Mouse (Mus musculus): ENCODE data around the gene Fam161b. TPM values are rescaled to one million over a fixed set of nuclear protein-coding genes. Genes with fewer than 3 reads are reported as not detected.
"Not testable (repeated sequence)": the region's sequence is repeated elsewhere in the genome, so short reads cannot be mapped to it uniquely, and the experiment has no call there.

The Fam161b gene
- total RNA-seq, 2 experiments from 2014 or later, result 11.8 to 12.3 TPM

GRCm38 (mm10) chr12:84384644-84385081 is 23.0 kb upstream of the Fam161b start:
- peak; percentile 6 for DNase-seq
- intact Hi-C loops (cut with DNase I), result no loop called here

GRCm38 (mm10) chr12:84382369-84382768 is 20.7 kb upstream of the Fam161b start:
- no peak for DNase-seq
- intact Hi-C loops (cut with DNase I), result no loop called here

GRCm38 (mm10) chr12:84373831-84374481 is 12.3 kb upstream of the Fam161b start:
- DNase-seq, result no peak
- intact Hi-C loops (cut with DNase I), result no loop called here

GRCm38 (mm10) chr12:84371647-84372046 is 10.0 kb upstream of the Fam161b start:
- intact Hi-C loops (cut with DNase I), result no loop called here
- DNase-seq, result no peak

GRCm38 (mm10) chr12:84366971-84367370 is 5.3 kb upstream of the Fam161b start:
- DNase-seq, result no peak
- intact Hi-C loops (cut with DNase I), result no loop called here

GRCm38 (mm10) chr12:84365137-84365536 is 3.5 kb upstream of the Fam161b start:
- DNase-seq, result no peak
- intact Hi-C loops (cut with DNase I), result no loop called here

GRCm38 (mm10) chr12:84364291-84364690 is 2.7 kb upstream of the Fam161b start:
- intact Hi-C loops (cut with DNase I), result no loop called here
- no peak for DNase-seq

GRCm38 (mm10) chr12:84362872-84363271 is 1.2 kb upstream of the Fam161b start:
- intact Hi-C loops (cut with DNase I), result no loop called here
- no peak for DNase-seq

GRCm38 (mm10) chr12:84358699-84359098 is 2.9 kb downstream of the Fam161b start:
- intact Hi-C loops (cut with DNase I); DNase-seq: not testable (repeated sequence)

- intact Hi-C loops (cut with DNase I), result no loop called here
- DNase-seq, result peak; percentile 11
Measured at GRCm38 (mm10) chr12:84347192-84347591, 14.4 kb downstream of the Fam161b start.

GRCm38 (mm10) chr12:84336963-84337625 is 24.5 kb downstream of the Fam161b start:
- DNase-seq, result no peak
- intact Hi-C loops (cut with DNase I), result no loop called here

GRCm38 (mm10) chr12:84327111-84327512 is 34.5 kb downstream of the Fam161b start:
- intact Hi-C loops (cut with DNase I), result no loop called here

GRCm38 (mm10) chr12:84316721-84317621 is 44.7 kb downstream of the Fam161b start, which contains the start of gene Zfp410:
TSS of gene Zfp410 (plus strand) at chr12:84316852.
- DNase-seq, result peak; percentile 81
- intact Hi-C loops (cut with DNase I), result no loop called here

More at GRCm38 (mm10) chr12:84327111-84327512, 34.5 kb downstream of the Fam161b start:
- no peak for DNase-seq

GRCm38 (mm10) chr12:84316006-84316405 is 45.6 kb downstream of the Fam161b start:
- intact Hi-C loops (cut with DNase I), result no loop called here
- no peak for DNase-seq

GRCm38 (mm10) chr12:84311306-84311705 is 50.3 kb downstream of the Fam161b start:
- no peak for DNase-seq
- intact Hi-C loops (cut with DNase I), result no loop called here

- no peak for DNase-seq
- intact Hi-C loops (cut with DNase I), result no loop called here
Measured at GRCm38 (mm10) chr12:84304554-84304953, 57.1 kb downstream of the Fam161b start.

GRCm38 (mm10) chr12:84304101-84304500 is 57.5 kb downstream of the Fam161b start:
- intact Hi-C loops (cut with DNase I), result no loop called here
- no peak for DNase-seq

- no peak for DNase-seq
- intact Hi-C loops (cut with DNase I), result no loop called here
Measured at GRCm38 (mm10) chr12:84299265-84299664, 62.4 kb downstream of the Fam161b start.

GRCm38 (mm10) chr12:84297851-84298250 is 63.8 kb downstream of the Fam161b start:
- intact Hi-C loops (cut with DNase I), result no loop called here
- DNase-seq, result no peak
